Mouse (Mus musculus): ENCODE data around the gene Zfp62. TPM values are rescaled to one million over a fixed set of nuclear protein-coding genes. Genes with fewer than 3 reads are reported as not detected.
"Not testable (repeated sequence)": the region's sequence is repeated elsewhere in the genome, so short reads cannot be mapped to it uniquely, and the experiment has no call there.

Zfp62 gene
- polyA plus RNA-seq, 1 experiment, result 0.38 TPM

- H3K4me3 ChIP-seq (ENCODE audit: low read depth, low read length), result no peak overlapping the region
- TF ChIP-seq CTCF (IDR thresholded peaks at IDR 0.05; ENCODE audit: extremely low read depth, insufficient read length, insufficient replicate concordance, low read depth, low read length) (no peak), POLR2A (IDR thresholded peaks at IDR 0.05; ENCODE audit: low read depth, low read length) (no peak)
- no peaks in the 10 kb centered on the region for H3K36me3 ChIP-seq (ENCODE audit: control insufficient read depth, insufficient read depth, low read length)
- H3K4me1 ChIP-seq (ENCODE audit: control insufficient read depth, insufficient read depth, insufficient read length, low read length), result no peaks in the 10 kb centered on the region
- no peaks in the 10 kb centered on the region for H3K27me3 ChIP-seq (ENCODE audit: control insufficient read depth, insufficient read depth, low read length)
- 73% methylated on average over 1 of the region's 1 CpGs for WGBS
- H3K27ac ChIP-seq (ENCODE audit: insufficient read depth, low read depth, low read length), result no peak overlapping the region
These were observed 19.9 kb upstream of the Zfp62 start for GRCm38 (mm10) chr11:49183172-49183571.

GRCm38 (mm10) chr11:49186452-49186851, 16.6 kb upstream of the Zfp62 start:
- 54% methylated on average over 6 of the region's 6 CpGs for WGBS
- Histone ChIP-seq H3K4me1 (ENCODE audit: control insufficient read depth, insufficient read depth, insufficient read length, low read length) (no peaks in the 10 kb centered on the region), H3K4me3 (ENCODE audit: low read depth, low read length) (no peak overlapping the region), H3K27ac (ENCODE audit: insufficient read depth, low read depth, low read length) (no peak overlapping the region), H3K27me3 (ENCODE audit: control insufficient read depth, insufficient read depth, low read length) (no peaks in the 10 kb centered on the region), H3K36me3 (ENCODE audit: control insufficient read depth, insufficient read depth, low read length) (no peaks in the 10 kb centered on the region)
- TF ChIP-seq CTCF (IDR thresholded peaks at IDR 0.05; ENCODE audit: extremely low read depth, insufficient read length, insufficient replicate concordance, low read depth, low read length) (no peak), POLR2A (IDR thresholded peaks at IDR 0.05; ENCODE audit: low read depth, low read length) (no peak)

- no peak within 1 kb of the TSS for H3K27ac ChIP-seq (ENCODE audit: insufficient read depth, low read depth, low read length)
- 74% methylated on average over 8 of the region's 8 CpGs for WGBS
These were observed 16.1 kb upstream of the Zfp62 start, which contains the start of gene Btnl9 for GRCm38 (mm10) chr11:49186955-49187488. Gene Btnl9 (minus strand): TSS chr11:49187159.

GRCm38 (mm10) chr11:49187701-49188100, 15.4 kb upstream of the Zfp62 start:
- 81% methylated on average over 10 of the region's 10 CpGs for WGBS
- Histone ChIP-seq H3K4me1 (ENCODE audit: control insufficient read depth, insufficient read depth, insufficient read length, low read length) (no peaks in the 10 kb centered on the region), H3K36me3 (ENCODE audit: control insufficient read depth, insufficient read depth, low read length) (no peaks in the 10 kb centered on the region), H3K4me3 (ENCODE audit: low read depth, low read length) (no peak overlapping the region), H3K27me3 (ENCODE audit: control insufficient read depth, insufficient read depth, low read length) (no peaks in the 10 kb centered on the region), H3K27ac (ENCODE audit: insufficient read depth, low read depth, low read length) (no peak overlapping the region)
- TF ChIP-seq CTCF (IDR thresholded peaks at IDR 0.05; ENCODE audit: extremely low read depth, insufficient read length, insufficient replicate concordance, low read depth, low read length) (no peak), POLR2A (IDR thresholded peaks at IDR 0.05; ENCODE audit: low read depth, low read length) (no peak)

More at GRCm38 (mm10) chr11:49186955-49187488, 16.1 kb upstream of the Zfp62 start, which contains the start of gene Btnl9:
- Histone ChIP-seq H3K4me1 (ENCODE audit: control insufficient read depth, insufficient read depth, insufficient read length, low read length) (no peaks in the 10 kb centered on the region), H3K36me3 (ENCODE audit: control insufficient read depth, insufficient read depth, low read length) (no peaks in the 10 kb centered on the region), H3K4me3 (ENCODE audit: low read depth, low read length) (no peak within 1 kb of the TSS), H3K27me3 (ENCODE audit: control insufficient read depth, insufficient read depth, low read length) (no peaks in the 10 kb centered on the region)
- TF ChIP-seq POLR2A (IDR thresholded peaks at IDR 0.05; ENCODE audit: low read depth, low read length) (no peak), CTCF (IDR thresholded peaks at IDR 0.05; ENCODE audit: extremely low read depth, insufficient read length, insufficient replicate concordance, low read depth, low read length) (no peak)

GRCm38 (mm10) chr11:49189737-49190136, 13.4 kb upstream of the Zfp62 start:
- Histone ChIP-seq H3K27me3 (ENCODE audit: control insufficient read depth, insufficient read depth, low read length) (no peaks in the 10 kb centered on the region), H3K4me3 (ENCODE audit: low read depth, low read length) (no peak overlapping the region), H3K36me3 (ENCODE audit: control insufficient read depth, insufficient read depth, low read length) (no peaks in the 10 kb centered on the region), H3K4me1 (ENCODE audit: control insufficient read depth, insufficient read depth, insufficient read length, low read length) (no peaks in the 10 kb centered on the region), H3K27ac (ENCODE audit: insufficient read depth, low read depth, low read length) (no peak overlapping the region)
- 1% methylated on average over 7 of the region's 7 CpGs for WGBS
- TF ChIP-seq POLR2A (IDR thresholded peaks at IDR 0.05; ENCODE audit: low read depth, low read length) (no peak), CTCF (IDR thresholded peaks at IDR 0.05; ENCODE audit: extremely low read depth, insufficient read length, insufficient replicate concordance, low read depth, low read length) (no peak)

- Histone ChIP-seq H3K4me3 (ENCODE audit: low read depth, low read length) (no peak overlapping the region), H3K4me1 (ENCODE audit: control insufficient read depth, insufficient read depth, insufficient read length, low read length) (no peaks in the 10 kb centered on the region), H3K36me3 (ENCODE audit: control insufficient read depth, insufficient read depth, low read length) (no peaks in the 10 kb centered on the region), H3K27ac (ENCODE audit: insufficient read depth, low read depth, low read length) (no peak overlapping the region), H3K27me3 (ENCODE audit: control insufficient read depth, insufficient read depth, low read length) (no peaks in the 10 kb centered on the region)
- WGBS, result 49% methylated on average over 2 of the region's 2 CpGs
- TF ChIP-seq CTCF (IDR thresholded peaks at IDR 0.05; ENCODE audit: extremely low read depth, insufficient read length, insufficient replicate concordance, low read depth, low read length) (no peak), POLR2A (IDR thresholded peaks at IDR 0.05; ENCODE audit: low read depth, low read length) (no peak)
These were observed 12.0 kb upstream of the Zfp62 start for GRCm38 (mm10) chr11:49191083-49191482.

- 93% methylated on average over 9 of the region's 9 CpGs for WGBS
- H3K4me3 ChIP-seq (ENCODE audit: low read depth, low read length); H3K36me3 ChIP-seq (ENCODE audit: control insufficient read depth, insufficient read depth, low read length); H3K27ac ChIP-seq (ENCODE audit: insufficient read depth, low read depth, low read length); H3K27me3 ChIP-seq (ENCODE audit: control insufficient read depth, insufficient read depth, low read length); H3K4me1 ChIP-seq (ENCODE audit: control insufficient read depth, insufficient read depth, insufficient read length, low read length): not testable (repeated sequence)
These were observed 8.3 kb upstream of the Zfp62 start for GRCm38 (mm10) chr11:49194771-49195170.

All from small intestine, adult 2 months (tissue).